Mouse (Mus musculus) embryo, embryonic 9.5 days (tissue): ENCODE measurements around the gene Asxl1.

Experiments
- DNase-seq: peaks from one replicate; pipeline ENCODE4 v3.0.0-alpha.2; 2017; ENCODE audit errors: extremely low spot score

Gene Asxl1

DNA sequence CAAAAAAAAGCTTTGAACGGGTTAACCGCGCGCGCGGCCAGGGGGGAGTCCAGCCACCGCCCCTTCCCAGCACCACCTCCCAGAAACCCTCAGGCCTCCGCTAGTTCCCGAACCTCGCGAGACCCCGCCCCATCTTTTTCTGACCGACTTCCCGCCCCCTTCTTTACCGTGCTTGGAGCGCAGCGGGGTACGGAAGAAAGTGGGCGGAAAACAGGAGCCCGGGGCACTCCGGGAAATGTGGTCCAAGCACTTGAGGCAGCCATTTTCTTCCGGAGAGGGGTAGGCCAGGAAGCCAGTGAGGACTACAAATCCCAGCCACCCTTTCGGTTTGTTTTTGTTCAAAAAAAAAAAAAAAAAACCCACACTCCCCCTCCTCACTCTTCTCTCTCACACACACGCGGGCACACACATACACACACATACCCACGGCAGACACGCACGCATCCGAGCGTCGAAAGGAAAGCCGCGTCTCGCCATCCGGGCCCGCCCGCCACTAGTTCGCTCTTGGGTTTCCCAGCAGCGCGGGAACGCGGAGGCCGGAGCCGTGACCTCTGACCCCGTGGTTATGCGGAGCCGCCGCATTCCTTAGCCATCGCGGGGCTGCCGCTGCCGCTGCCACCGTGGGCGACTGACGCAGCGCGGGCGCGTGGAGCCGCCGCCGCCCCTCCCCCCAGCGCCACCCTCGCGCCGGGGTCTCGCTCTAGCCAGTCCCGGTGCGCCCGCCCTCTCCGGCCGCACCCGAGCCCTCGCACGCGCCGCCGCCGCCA lies at the start of gene Asxl1:
Gene Asxl1 (plus strand): TSS at position 376 of the 767 bp plus-strand sequence.
- DNase-seq: peak; percentile 99

DNA sequence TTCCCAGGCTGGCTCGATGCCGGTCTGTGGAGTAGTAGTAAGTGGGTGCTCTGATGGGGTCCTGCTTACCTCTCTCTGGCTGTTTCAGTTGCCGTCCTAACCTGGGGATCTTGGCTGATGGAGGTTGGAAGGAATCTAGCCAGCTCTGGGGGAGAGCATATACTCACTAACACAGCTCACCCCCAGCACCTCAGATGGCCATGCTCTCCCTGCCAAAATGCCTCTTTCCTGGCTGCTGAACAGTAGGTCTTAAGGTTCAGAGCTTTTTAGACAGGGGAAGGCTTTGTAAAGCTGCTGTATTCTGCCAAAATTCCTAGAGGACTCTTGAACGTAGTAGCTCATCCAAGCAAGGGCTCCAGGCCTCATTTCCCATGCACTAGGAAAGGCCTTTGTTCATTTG lies 47.9 kb upstream of the Asxl1 start:
- DNase-seq: no peak

DNA sequence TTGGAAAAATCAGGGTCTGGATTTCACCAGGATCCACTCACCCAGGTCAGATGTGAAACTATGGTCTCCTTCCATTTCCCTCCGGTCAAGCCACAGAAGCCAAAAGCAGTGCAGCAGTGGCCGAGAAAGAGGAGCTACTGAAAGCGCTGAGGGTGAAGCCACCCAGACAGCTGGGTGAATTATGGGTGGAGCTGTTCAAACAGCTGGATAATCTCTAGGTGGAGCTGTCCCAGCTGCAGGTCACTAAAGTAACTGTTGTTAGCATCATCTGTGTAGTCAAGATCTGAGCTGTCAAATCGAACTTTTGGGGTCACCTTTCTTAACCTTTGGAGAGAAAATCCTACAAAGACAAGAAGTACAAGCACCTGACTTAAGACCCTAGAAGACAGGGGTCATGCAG lies 47.2 kb upstream of the Asxl1 start:
- no peak for DNase-seq

DNA sequence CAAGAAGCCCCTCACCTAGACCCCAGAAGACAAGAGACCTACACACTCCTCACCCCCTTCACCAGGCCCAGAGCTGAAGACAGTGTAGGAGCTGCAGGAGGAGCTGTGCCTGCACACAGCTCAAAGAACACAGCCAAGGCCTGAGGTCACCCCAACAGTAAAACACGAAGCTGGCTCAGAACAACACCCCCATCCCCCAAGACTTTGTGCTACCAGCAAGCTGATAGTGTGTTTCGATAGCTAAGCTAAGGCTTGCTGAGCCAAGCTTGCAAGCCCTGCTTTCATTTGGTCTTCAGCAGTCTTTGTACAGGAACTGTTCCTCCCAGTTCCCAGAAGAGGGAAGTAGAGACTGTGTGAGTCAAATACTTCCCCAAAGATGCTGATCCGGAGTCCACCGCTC lies 46.8 kb upstream of the Asxl1 start:
- DNase-seq: no peak

DNA sequence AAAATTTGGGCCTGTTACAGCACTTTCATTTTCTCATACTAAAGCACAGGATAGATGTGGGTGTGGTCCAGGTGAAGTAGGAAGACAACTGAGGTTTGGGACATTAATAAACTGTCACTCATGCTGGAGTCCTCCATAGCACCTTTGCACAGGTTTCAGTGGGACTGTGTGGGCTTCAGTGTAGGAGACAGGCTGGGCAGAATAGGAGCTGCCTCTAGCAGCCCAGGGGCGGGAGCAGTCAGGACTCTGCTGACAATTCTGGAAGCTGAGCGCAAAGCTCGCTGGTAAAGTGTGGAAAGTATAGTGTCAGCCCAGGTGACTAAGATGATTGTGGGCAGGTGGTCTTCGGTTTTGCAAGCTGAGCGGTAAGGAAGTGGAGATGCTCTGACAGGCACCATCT lies 44.5 kb upstream of the Asxl1 start:
- no peak for DNase-seq

DNA sequence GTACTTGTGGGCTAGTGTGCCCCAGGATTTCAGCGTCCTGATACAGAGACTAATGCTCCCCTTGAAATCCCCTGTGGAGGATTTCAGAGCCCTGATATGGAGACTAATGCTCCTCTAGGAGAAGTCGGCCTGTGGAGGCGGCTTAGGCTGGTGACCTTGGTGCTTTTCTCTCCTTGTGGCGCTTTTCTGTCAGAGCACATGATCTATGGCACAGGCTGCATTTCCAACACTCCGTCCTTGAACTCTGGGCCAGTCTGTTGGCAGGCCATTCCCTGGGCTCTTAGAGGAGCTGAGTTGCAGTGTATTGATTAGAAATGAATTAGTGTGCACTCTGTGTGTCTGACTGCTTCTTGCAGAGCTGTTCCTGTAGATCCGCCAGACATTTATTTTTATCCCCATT lies 40.4 kb upstream of the Asxl1 start:
- DNase-seq: no peak

DNA sequence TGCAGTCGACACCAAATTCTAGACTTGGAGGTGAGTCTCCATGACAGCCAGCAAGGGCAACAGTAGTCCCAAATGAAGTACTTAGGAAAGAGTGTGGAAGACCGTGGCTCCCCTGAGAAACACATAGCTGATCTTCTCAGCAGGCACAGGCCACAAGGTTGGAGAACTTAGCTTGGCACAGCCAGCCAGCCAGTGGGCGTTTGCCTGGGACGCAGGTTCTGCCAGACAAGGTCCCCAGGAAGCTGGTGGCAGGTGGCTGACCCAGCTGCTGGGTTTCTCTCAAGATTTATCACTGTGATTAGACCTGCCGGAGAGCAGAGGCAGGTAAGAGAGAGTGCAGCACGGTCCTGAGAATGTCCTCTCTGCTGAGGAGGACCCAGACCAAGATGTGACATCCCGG lies 37.0 kb upstream of the Asxl1 start:
- no peak for DNase-seq

DNA sequence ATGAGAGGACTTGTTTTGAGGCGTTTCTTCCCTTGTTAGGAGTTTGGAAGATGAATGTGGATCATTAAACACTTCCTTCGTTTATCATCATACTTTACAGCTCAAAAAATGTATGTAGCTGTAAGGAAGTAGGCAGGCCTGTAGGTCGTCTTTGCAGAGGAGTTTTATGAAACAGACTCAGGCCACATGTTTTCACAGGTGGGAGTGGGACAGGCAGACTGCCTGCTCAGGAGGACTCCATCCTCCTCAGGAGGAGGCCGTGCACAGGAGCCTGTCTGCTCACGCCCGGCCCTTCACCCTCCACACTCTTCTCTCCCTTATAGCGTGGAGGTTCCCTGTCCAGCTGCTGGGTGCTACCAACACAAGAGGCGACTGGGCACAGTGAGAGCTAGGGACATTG lies 36.5 kb upstream of the Asxl1 start:
- DNase-seq: no peak

DNA sequence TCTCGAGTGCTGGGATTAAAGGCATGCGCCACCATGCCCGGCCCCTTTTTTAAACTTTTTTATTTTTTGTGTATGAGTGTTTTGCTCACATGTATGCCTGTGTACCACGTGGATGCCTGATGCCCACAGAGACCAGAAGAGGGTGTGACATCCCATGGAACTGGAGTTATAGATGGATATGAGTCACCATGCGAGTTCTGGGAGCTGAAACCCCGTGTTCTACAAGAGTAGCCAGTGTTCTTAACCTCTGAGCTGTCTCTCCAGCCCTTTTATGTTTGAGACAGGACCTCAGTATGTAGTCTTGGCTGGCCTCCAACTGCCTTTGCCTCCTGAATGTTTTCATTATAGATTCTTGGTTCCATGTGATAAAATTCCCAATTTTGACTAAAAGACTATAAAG lies 35.4 kb upstream of the Asxl1 start:
- DNase-seq: no peak

DNA sequence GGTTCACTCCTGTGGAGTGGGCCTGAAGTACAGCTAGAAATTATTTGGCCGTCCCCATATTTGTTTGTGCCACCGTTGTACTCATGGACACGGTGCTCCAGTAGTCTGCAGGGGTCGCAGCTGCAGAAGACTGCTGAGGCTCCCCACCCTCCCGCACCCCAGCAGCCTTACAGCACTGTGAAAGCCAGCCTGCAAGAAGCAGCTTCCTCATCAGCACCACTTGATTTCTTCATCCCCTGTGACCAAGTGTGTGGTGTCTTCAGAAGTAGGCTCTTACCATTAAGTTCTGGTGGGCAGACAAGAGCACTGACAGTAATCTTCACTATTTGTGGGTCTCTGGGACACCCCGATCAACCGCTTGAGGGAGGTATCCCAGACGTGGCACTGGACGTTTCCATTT lies 32.7 kb upstream of the Asxl1 start:
- DNase-seq: no peak

DNA sequence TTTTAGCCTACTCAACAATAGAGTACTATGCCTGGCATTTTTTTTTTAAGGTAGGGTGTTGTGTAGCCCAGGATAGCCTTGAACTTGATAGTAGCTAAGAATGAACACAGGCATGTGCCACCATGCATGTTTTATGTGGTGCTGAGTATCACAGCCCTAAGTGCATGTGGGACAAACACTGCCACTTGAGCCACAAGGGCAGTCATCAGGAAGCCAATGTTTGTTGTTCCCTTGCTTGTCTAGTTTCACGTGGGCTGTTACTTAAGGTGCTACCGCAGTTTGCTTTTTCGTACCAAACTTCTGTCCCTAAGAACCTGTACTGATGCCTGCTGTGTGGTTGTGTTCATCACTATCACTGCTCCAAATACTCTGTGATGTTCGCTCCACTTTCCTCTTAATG lies 27.2 kb upstream of the Asxl1 start:
- DNase-seq: no peak

DNA sequence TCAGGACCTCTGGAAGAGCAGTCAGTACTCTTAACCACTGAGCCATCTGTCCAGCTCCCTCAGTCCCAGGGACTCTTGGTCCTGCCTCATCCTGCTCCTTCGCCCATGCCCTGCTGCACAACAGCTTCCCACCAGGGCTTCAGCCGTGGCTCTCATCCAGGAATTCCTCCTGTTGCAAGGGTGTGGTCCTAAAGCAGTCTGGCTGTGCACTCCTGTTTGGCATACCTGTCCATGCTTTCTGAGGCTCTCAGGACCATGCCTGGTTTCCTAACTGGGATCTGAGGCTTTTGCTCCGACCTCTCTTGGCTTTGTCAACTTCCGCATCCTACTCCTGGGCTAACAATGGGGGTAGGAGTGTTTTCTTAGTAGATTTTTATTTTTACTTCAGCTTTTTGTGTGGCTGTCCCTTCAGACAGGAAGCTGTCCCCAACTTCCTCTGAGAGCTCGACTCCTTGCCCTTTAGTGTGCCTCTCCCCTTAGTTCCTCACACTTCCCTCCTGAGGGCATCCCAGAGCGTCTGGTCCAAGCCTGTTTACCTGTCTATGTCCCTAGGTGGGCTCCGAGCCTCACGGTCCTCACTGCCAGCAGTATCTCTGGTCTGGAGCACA lies 26.5 kb upstream of the Asxl1 start:
- DNase-seq: no peak

DNA sequence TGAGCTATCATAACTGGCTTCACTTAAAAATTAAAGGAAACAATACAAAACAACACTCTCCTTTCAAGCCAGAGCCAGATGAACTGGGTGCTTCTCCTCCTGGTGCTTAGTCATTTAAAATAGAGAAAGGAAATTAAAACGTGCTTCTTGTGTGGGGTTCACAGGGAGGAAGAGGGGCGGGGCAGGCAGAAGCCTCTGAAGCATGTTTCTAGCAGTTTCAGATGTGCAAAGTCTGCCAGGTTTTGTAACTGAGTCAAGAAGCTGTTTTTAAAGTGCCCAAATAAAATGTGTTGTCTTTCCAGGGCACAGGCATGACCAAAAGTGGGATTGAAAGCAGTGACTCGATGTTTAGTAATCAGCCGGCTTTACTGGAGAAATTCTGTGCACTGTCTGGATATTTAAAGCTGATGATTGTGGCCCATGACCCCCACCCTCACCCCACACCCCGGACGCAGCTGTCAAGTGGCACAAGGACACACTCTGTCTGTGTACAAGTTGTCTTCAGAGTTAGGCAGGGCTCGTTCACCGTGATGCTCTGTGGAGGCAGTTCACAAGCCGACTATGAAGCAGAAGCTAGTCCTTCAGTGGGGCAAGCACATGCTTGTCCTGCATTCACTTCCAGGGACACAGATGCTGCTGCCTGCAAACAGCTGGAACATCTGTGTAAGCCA lies 19.8 kb upstream of the Asxl1 start:
- no peak for DNase-seq

DNA sequence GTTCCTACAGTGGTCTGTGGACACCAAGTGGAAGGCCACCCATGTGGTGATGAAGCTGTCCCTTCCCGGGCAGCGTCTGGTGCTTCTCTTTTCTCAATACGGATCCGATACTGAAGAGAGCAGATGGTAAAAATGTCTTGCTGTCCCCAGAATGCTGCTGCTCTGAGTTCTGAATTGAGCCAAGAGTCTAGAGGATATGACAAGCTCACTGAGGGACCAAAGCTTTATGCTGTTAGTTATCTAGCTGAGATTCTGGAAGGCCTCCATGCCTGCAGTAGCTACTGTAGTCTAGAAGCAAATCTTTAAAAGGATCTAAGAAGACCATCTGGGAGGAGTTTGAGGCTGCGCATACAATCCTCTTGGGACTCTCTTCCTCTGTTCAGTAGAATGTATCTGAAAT lies 13.4 kb upstream of the Asxl1 start:
- DNase-seq: no peak

DNA sequence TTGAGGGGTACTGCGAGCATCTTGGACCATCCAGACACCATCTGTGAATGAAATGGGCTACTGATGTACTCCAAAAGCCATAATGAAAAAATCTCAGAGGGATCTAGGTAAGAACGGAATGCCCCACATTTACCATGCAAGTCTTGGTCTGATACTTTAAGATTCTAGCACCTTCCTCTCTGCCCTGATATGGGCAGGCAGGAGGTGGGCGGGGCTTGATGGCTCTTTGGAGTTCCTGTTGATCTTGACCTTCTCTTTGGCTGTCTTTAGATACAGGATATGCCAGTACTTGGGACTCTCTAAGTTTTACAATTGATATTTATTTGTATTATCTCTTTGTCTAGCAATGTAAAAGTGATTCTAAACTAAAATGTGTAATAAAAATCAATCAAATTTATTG lies 12.6 kb upstream of the Asxl1 start:
- no peak for DNase-seq

DNA sequence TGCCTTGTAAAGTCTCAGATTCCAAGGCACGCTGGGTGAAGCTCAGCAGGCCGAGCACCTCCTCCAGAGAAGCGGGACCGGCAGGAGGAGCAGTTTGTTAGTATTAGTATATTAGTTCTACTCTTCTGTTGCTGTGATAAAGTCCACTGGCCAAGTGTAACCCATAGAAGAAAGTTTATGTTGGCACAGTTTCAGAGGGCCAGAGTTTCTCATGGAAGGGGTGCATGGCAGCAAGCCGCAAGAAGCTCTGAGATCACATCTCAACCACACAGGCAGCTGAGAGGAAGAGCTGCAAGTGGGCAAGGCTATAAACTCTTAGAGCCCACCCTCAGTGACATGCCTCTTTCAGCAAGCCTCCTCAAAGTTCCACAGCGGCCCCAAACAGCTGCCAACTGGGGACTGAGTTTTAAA lies 11.8 kb upstream of the Asxl1 start:
- no peak for DNase-seq

DNA sequence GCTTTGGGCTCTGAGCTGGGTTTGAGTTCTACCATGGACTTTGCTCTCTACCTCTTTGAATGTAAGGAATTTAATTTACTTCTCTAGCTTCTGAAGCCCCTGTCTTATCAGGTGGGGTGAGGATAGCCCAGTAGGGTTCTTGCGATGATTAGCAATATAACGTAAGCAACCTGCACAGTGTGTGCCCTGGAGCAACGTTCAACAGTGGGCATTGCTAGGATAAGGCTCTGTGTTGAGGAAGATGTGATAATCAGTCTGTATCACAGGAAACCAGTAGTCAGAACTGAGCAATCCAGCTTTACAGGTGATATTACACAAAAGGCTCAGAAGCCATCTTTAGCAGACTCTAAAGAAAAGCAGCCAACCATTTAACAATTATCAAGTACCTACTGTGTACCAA lies 11.3 kb upstream of the Asxl1 start:
- no peak for DNase-seq

DNA sequence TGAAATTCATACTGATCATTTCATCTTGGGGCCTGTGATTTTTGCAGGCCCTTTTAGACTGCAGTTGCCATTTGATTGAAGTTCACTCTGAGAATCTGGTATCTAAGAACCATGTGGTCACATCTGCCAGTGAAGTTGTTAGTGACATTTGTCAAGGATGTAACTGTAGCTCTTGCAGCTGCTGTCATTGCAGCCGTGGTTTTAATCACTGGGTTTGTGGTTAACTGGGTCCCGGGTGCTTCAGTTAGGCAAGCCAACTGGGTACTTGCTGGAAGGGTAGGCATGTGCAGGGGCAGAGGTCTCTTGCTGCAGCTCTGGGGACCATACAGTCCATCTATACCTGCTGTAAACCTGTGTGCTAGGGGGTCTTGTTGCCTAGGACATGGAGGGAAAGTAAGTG lies 9.5 kb upstream of the Asxl1 start:
- no peak for DNase-seq

DNA sequence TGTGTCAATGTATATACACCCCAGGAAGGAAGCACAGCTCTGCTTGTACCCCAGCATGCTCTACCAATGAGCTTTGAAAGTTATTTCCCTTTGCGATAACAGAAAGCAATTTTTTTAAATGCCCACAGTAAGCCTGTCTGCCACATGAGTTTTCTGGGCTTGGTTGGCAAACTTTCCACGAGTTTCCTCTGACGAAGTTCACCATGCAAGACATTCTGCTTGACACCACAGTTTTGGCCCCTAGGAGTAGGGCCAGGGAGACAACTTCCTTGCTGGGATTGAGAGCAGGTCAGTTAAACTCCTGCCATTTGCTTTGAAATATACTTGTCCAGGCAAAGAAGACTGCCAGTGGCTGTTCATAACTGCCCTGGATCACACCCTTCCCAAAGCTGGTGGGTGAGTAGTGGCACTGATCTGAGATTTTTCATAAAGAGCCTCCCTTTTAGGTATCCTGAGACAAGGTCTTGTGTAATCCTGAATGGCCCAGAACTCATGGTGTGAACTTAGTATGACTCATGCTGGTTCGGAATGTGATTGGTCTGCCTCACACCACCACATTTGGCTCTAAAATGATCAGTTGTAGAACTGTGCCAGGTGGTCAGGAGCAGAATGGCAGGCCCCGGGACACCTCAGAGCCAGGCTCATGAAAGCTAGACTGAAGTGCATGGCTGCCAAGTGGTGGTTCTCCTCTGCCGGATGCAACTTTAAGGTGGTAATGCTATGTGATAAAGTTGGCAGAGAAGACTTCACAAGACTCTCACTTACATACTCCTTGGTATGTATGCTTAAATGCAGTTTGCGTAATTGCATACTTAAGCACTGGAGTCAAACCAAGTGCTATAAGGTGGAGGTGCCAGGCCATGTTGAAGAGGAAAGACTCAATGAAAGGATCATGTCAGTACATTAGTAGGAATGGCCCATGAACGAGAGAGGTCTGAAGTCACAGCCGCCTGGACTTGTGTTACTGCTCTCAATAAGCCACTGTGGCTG lies 7.0 kb upstream of the Asxl1 start:
- no peak for DNase-seq

DNA sequence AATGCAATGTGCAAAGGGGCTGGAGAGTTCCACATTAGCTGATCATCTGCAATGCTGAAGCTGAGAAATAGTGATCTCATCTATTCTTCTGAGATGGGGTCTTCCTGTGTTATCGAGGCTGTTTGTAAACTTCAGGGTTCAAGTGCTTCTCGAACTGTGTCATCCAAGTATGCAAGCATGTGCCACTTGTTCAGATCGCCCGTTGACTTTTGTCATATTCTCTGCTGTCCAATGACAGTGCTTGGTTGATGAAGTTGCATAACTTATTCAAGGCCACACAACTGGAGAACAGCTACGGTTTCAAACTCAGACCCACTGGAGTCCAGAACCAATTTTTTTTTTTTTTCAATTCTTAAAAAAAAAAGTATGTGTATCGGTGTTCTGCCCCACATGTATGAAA lies 3.5 kb upstream of the Asxl1 start:
- no peak for DNase-seq

DNA sequence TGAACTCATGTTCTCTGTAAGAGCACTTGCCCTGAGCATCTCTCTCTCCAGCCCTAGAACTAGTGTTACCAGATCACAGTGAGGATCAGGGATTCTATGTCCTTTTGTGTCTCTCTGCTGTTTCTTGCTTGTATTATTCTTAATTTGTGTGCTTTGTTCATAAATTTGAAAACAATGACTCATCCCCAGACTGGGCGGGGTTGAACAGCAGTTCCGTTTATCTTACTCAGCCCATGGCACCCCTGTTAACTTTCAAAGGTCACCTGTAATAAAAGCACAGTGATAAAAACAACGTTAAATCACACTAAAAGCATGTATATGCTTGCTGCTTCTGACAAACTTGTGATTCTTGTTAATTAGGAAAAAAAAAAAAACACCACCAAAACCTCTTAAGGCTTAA lies 3.0 kb upstream of the Asxl1 start:
- DNase-seq: no peak

DNA sequence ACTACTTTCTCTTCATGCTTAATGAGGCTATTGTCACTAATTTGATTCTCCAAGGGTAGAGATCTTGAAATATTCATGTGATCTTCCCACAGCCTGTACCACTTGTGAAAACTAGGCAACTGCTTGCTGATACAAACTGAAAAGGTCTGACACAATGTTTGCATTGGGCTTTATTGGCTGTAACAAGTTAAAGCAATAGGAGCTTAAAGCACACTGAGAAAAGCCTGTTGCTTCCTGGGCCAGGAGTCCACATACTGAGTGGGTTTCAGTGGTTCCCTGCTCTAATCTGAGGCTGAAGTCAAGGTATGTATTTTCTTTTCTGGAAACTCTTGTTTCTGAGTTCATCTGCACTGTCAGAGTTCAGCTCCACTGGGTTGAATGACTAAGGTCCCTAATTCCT lies 2.4 kb upstream of the Asxl1 start:
- no peak for DNase-seq
